Mouse (Mus musculus) cerebellum, adult 9-11 months (tissue): ENCODE data around the gene Hist2h2aa2.

Source experiments
- DNase-seq: peaks from one replicate; pipeline ENCODE4 v3.0.0; 2022

Gene Hist2h2aa2

GRCm38 (mm10) chr3:96261623-96262022, 21.5 kb upstream of the Hist2h2aa2 start:
- DNase-seq: no peak

- DNase-seq: peak; percentile 43
Measured at GRCm38 (mm10) chr3:96260220-96260619, 20.1 kb upstream of the Hist2h2aa2 start.

- DNase-seq: no peak
Measured at GRCm38 (mm10) chr3:96257190-96257589, 17.1 kb upstream of the Hist2h2aa2 start.

GRCm38 (mm10) chr3:96255926-96256593, 16.0 kb upstream of the Hist2h2aa2 start:
- DNase-seq: no peak

GRCm38 (mm10) chr3:96254683-96255355, 14.7 kb upstream of the Hist2h2aa2 start:
- no peak for DNase-seq

- DNase-seq: no peak
Measured at GRCm38 (mm10) chr3:96251787-96252186, 11.7 kb upstream of the Hist2h2aa2 start.

- DNase-seq: no peak
Measured at GRCm38 (mm10) chr3:96250890-96251289, 10.8 kb upstream of the Hist2h2aa2 start.

GRCm38 (mm10) chr3:96249034-96249345, 8.9 kb upstream of the Hist2h2aa2 start:
- peak; percentile 39 for DNase-seq

- DNase-seq: no peak
Measured at GRCm38 (mm10) chr3:96248141-96249033, 8.3 kb upstream of the Hist2h2aa2 start.

- DNase-seq: peak; percentile 44
Measured at GRCm38 (mm10) chr3:96247356-96248140, 7.5 kb upstream of the Hist2h2aa2 start.

GRCm38 (mm10) chr3:96246427-96246856, 6.4 kb upstream of the Hist2h2aa2 start, which contains the start of gene Hist2h3c1:
TSS of gene Hist2h3c1 (plus strand) at chr3:96246685.
- peak; percentile 29 for DNase-seq

- DNase-seq: peak; percentile 34
Measured at GRCm38 (mm10) chr3:96246018-96246417, 5.9 kb upstream of the Hist2h2aa2 start.

- peak; percentile 94 for DNase-seq
Measured at GRCm38 (mm10) chr3:96245003-96245886, 5.2 kb upstream of the Hist2h2aa2 start, which contains the start of gene Hist2h2aa1. TSS of gene Hist2h2aa1 (plus strand) at chr3:96245497.

- DNase-seq: peak; percentile 37
Measured at GRCm38 (mm10) chr3:96243921-96244572, 4.0 kb upstream of the Hist2h2aa2 start.

GRCm38 (mm10) chr3:96240799-96241197, 722 bp upstream of the Hist2h2aa2 start:
- no peak for DNase-seq

GRCm38 (mm10) chr3:96238954-96239793, 902 bp downstream of the Hist2h2aa2 start, which contains the start of gene Hist2h3c2:
TSS of gene Hist2h3c2 (minus strand) at chr3:96239127.
- DNase-seq: peak; percentile 74

GRCm38 (mm10) chr3:96237904-96238511, 2.1 kb downstream of the Hist2h2aa2 start:
- DNase-seq: peak; percentile 33

GRCm38 (mm10) chr3:96237335-96237903, 2.7 kb downstream of the Hist2h2aa2 start:
- DNase-seq: peak; percentile 29

- no peak for DNase-seq
Measured at GRCm38 (mm10) chr3:96236834-96237334, 3.2 kb downstream of the Hist2h2aa2 start.
